Mouse (Mus musculus) lung, adult 18-20 months (tissue): Measurements from ENCODE around the gene Rps6kb1.

ENCODE experiments used
- DNase-seq, 2 experiments: peaks; one replicate each; pipeline ENCODE4 v3.0.0; 2022; ENCODE audit warnings: mixed read lengths in 2 of 2

Gene Rps6kb1

DNA sequence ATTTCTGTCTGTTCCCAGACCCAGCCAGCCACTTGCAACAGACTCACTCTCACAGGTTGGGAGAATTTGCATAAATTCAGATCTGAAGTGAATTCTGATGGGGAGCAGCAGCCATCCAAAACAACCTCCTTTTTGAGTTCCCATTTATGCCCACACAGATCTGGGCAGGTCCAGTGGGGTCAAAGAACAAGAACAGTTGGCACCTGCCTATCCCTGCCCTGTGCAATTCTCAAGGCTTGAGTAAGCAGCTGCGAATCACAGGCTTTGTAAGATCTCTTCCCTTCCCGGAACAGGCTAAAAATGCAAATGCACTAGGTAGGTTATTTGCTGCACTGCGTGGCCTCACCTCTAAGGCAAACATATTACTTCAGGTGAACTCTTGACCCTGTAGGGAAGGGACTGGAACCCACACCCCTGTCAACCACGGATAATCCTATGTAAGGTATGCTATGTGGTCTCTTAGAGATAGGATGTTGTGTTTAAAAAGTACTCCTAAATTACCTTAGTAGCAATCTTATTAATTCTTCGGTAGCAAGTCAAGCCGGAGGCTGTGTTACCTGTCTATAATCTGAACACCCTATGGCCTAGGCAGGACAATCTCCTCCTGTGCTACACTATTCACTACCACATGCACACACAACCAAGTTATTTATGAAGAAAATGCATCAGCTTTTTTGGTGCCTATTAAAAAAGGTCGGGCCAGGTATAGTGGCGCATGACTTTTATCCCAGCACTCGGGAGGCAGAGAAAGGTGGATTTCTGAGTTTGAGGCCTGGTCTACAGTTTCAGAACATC lies 35.9 kb upstream of the Rps6kb1 start:
- DNase-seq = peak; percentile 63 to 79

DNA sequence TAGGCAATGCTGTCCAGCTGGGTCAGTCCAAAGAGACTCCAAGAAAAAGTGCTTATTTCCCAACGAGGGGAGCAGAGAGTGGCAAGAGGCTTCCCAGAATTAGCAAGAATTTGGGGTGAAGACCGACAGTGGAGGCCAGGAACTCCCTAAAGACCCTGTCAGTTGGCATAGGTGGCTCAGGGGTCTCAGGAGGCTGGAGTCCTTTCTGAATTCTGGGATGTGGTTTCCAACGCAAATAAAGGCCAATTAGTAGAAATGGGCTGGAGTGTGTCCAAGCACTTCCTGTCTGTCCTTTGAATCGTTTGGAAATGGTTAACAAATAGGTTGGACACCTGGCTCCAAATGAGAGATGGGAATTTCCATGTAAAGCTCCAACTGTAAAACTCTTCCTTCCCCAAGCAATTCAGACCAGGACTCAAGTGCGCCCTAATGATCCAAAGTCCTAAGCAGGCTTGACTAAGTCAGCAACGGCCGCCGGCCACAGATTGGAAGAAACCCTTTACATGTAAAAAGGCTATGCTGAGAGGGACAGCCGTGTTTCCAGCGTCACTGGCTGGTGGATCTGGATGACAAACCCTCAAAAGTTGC lies 35.2 kb upstream of the Rps6kb1 start:
- DNase-seq = no peak

- peak; percentile 89 to 92 for DNase-seq
These were observed 34.5 kb upstream of the Rps6kb1 start for GRCm38 (mm10) chr11:86578809-86579730.

- DNase-seq = no peak
These were observed 33.7 kb upstream of the Rps6kb1 start for GRCm38 (mm10) chr11:86578106-86578808.

- DNase-seq = peak; percentile 74 to 80
These were observed 32.6 kb upstream of the Rps6kb1 start for GRCm38 (mm10) chr11:86577231-86577630.

DNA sequence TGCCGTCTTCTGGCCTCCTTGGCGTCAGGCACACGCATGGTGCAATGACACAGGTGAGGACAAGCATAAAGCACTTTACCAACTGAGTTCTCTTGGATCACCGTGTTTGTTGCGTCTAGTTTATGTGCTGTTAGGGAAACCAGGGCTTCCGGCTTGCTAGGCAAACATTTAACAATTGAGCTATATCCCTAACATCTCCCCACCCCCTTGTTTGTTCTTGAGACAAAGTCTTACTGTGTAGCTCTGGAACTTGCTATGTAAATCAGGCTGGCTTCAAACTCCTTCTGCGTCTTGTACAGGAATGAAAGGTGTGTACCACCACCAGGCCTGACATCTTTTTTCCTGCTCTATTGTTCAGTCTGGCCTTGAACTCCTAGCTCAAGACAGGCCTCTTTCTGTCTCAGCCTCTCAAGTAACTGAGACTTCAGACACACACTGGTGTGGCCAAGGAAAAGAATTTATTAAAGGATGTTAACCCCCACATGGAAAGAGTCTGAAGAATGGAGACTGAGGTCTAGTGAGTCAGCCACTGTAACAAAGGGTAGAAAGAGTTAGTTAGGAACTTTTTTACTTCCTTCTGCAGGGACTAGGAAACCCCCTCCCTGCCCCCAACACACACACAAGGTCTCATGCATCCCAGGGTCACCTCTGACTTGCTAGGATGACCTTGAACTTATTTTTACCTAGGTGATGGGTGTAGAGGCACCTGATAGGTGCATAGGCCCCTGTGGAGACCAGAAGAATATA lies 31.2 kb upstream of the Rps6kb1 start:
- DNase-seq = peak in 1 of 2 experiments; percentile 68

- DNase-seq = no peak
These were observed 29.8 kb upstream of the Rps6kb1 start for GRCm38 (mm10) chr11:86574408-86574807.

DNA sequence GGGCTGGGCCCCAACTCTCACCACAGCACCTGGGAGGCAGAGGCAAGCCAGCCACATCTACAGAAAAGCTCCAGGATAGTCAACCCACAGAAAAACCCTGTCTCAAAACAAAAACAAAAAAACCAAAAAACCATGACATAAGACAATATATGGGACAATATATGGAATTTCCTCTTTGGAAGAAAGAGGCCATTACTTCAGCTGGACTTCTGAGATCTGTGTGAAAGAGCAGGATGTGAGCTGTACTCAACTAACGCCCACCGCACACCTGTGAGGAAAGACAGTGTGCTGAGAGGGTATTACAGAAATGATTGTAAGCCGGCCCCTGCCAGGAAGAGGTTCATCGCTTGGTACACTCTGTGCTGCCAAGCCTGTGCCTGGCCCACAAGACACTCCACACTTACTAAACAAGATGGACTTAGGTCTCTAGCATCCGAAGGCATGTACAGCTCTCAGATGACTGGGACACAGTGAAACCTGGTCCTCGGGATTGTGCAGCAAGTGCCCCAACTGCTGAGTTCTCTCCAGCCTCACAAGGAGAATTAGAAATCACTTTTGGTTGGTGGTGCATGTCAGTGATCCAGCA lies 29.1 kb upstream of the Rps6kb1 start:
- no peak for DNase-seq

- no peak for DNase-seq
These were observed 28.0 kb upstream of the Rps6kb1 start for GRCm38 (mm10) chr11:86572623-86573022.

- DNase-seq = no peak
These were observed 27.3 kb upstream of the Rps6kb1 start for GRCm38 (mm10) chr11:86571871-86572270.

GRCm38 (mm10) chr11:86571047-86571855 lies 26.6 kb upstream of the Rps6kb1 start:
- no peak for DNase-seq

DNA sequence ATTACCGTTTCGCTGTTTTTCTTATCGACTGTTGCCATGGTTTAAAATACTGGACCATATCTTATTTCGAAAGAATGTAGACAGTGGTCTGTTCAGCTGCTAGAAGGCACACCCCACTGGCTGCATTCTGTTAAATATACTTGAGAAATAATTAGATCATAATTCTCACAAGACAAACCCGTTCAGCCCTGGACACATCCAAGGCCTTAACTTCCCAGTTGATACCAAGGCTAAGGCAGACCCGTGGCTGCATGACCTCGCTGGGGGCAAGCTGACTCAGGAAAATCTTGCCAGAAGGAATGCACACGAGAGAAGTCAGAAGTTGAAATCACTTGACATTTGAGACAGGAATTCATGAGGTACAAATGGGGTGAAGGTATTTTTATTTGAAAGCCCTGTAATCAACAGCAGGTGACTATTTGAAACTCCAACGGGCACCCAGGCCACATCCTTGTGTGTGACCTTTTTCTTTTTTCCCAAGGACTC lies 25.7 kb upstream of the Rps6kb1 start:
- no peak for DNase-seq

- DNase-seq = no peak
These were observed 23.8 kb upstream of the Rps6kb1 start for GRCm38 (mm10) chr11:86568425-86568824.

- no peak for DNase-seq
These were observed 13.7 kb upstream of the Rps6kb1 start for GRCm38 (mm10) chr11:86558258-86558657.

DNA sequence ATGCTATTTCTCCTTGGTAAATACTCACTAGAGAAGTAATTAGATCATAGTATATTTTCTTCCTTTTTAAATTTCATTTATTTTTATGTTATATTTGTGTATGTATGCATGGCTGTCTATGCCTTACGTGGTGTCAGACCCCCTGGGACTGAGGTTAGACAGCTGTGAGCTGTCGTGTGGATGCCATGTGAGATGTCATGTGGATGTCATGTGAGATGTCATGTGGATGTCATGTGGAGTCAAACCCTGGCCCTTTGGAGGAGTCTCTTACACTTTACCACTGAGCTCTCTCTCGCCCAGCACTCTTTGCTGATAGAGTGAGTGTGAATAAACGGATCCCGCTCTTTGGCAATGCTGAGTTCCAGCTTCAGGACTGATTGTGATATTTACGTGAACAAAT lies 8.9 kb upstream of the Rps6kb1 start:
- DNase-seq = no peak

DNA sequence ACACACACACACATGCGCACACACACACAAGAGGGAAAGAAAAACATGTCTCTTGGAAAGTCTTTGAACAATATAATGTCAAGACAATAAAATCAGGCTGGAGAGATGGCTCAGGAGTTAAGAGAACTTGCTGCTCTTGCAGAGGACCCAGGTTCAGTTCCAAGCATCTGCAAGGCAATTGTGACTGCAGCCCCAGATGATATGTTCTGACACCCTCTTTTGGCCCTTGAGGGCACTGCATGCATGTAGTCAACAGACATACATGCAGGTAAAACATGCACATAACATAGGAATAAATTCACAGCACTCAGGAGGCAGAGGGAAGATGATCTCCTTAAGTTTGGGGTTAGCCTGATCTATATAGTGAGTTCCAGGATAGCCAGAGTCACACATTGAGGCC lies 2.8 kb upstream of the Rps6kb1 start:
- no peak for DNase-seq

DNA sequence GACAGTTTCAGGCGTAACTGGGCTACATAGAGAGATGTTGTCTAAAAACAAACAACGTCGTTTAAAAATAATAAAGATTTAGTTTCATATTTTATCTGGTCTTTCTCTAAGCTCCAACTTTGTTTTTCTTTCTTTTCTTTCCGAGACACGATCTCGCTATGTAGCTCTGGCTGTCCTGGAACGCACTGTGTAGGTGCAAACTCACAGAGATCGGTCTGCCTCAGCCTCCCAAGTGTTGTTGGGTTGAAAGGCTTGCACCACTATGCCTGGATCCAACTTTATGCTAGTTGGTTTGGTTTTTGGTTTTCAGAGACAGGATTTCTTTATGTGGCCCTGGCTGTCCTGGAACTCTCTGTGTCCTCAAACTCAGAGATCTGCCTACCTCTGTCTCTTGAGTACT lies 951 bp upstream of the Rps6kb1 start:
- no peak for DNase-seq

- DNase-seq = peak; percentile 32 to 38
These were observed 506 bp downstream of the Rps6kb1 start for GRCm38 (mm10) chr11:86543960-86544638.

DNA sequence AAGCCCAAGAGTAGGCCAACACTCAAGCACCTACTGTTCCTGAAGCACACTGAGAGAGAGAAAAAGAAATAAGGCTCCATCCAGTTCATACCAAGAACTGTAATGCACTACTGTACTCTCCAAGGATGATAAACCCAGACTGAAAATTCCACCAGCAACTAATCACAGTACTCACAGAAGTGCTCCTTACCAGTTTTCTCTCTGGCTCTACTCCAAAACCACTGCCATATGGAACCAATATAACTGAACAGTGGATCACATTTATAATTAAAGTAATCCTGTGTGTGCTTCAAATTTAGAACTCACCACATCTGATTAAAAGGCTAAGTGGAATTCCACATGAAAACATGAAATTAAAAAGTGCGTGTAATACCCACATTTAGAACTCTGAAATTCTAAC lies 1.8 kb downstream of the Rps6kb1 start:
- no peak for DNase-seq

DNA sequence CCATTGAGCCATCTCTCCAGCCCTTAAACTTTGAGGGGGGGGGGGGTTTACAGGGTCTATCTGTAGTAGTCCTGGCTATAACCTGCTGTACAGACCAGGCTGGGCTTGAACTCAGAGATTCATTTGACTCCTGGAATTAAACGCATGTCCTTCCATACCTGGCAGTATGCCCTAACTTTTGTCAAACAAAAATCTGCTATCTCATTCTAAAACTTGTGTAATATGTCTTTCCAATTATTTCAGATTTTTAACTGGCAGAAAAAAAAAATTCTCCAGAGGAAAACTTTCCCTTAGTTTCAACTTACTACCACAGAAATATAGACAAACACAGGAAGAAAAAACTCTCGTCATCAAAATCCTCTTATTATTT lies 4.1 kb downstream of the Rps6kb1 start:
- no peak for DNase-seq
